15 mouse cellular contexts compared by ENCODE assay signal in genomic region chr1:45700893-45701292, GRCm38 (mm10).
DNase-seq lines count a peak whose midpoint lies in the region; ATAC-seq lines count a peak whose summit lies in the region.
"Had no signal": no experiment of that assay in that cellular context is flagged by ENCODE, and none has a peak within 500 bp of the region (broad histone marks: within the 10 kb centered on the region; RNA-seq: fewer than 3 reads in every experiment).

No protein-coding gene starts in this region.

- H3K4me3 ChIP-seq in embryonic facial prominence, embryonic 14.5 days (ENCODE audit: low read depth, low read length) = no peak overlapping the region
- no peak overlapping the region for H3K4me3 ChIP-seq in embryonic facial prominence, embryonic 10.5 days
- H3K4me3 ChIP-seq in limb, embryonic 13.5 days = no peak overlapping the region
- no peak overlapping the region for H3K4me3 ChIP-seq in limb, embryonic 10.5 days
- H3K4me3 ChIP-seq in neural tube, embryonic 15.5 days (replicated peaks) = no peak overlapping the region
- H3K4me3 ChIP-seq: embryonic facial prominence, embryonic 12.5 days; hindbrain, embryonic 10.5 days; liver, embryonic 15.5 days had no signal

- no peaks in the 10 kb centered on the region for H3K27me3 ChIP-seq in embryonic facial prominence, embryonic 14.5 days (replicated peaks; ENCODE audit: control insufficient read depth, insufficient read depth, low read length)
- no peaks in the 10 kb centered on the region for H3K27me3 ChIP-seq in embryonic facial prominence, embryonic 10.5 days (replicated peaks; ENCODE audit: low read depth, poor library complexity, severe bottlenecking)
- H3K27me3 ChIP-seq in limb, embryonic 13.5 days = no peaks in the 10 kb centered on the region
- no peaks in the 10 kb centered on the region for H3K27me3 ChIP-seq in limb, embryonic 10.5 days (ENCODE audit: low read depth, poor library complexity, severe bottlenecking)
- H3K27me3 ChIP-seq in neural tube, embryonic 15.5 days (replicated peaks) = no peaks in the 10 kb centered on the region
- H3K27me3 ChIP-seq: embryonic facial prominence, embryonic 12.5 days; liver, embryonic 15.5 days had no signal

- WGBS in embryonic facial prominence, embryonic 14.5 days = 49% methylated on average over 1 of the region's 1 CpGs
- WGBS in embryonic facial prominence, embryonic 10.5 days = 65% methylated on average over 1 of the region's 1 CpGs
- 32% methylated on average over 1 of the region's 1 CpGs for WGBS in limb, embryonic 13.5 days
- WGBS in limb, embryonic 10.5 days = 74% methylated on average over 1 of the region's 1 CpGs
- 64% methylated on average over 1 of the region's 1 CpGs for WGBS in neural tube, embryonic 15.5 days

- DNase-seq in embryonic facial prominence, embryonic 14.5 days (ENCODE audit: low spot score) = peak; percentile 35
- no peak for DNase-seq in embryonic facial prominence, embryonic 10.5 days (ENCODE audit: low spot score)
- DNase-seq in limb, embryonic 10.5 days (ENCODE audit: low spot score) = no peak
- peak; percentile 22 for DNase-seq in NIH3T3 (ENCODE audit: low read depth)
- peak; percentile 71 to 73 for DNase-seq in heart, postnatal 10 days
- no peak for DNase-seq in kidney, adult 9 months
- DNase-seq: gastrocnemius, postnatal 10 days; kidney, adult 8-10 months; right cerebral cortex, postnatal 4 days; thymus, adult 2 months had no signal

- H3K27ac ChIP-seq in embryonic facial prominence, embryonic 14.5 days (replicated peaks; ENCODE audit: low read depth, low read length) = no peak overlapping the region
- H3K27ac ChIP-seq in embryonic facial prominence, embryonic 10.5 days (replicated peaks) = no peak overlapping the region
- peak overlapping the region; percentile 61; the same call in 1 of the 2 replicates for H3K27ac ChIP-seq in limb, embryonic 13.5 days
- H3K27ac ChIP-seq in limb, embryonic 10.5 days = no peak overlapping the region
- H3K27ac ChIP-seq in neural tube, embryonic 15.5 days (replicated peaks) = no peak overlapping the region
- H3K27ac ChIP-seq: embryonic facial prominence, embryonic 12.5 days; hindbrain, embryonic 10.5 days; liver, embryonic 15.5 days had no signal

- H3K4me1 ChIP-seq in embryonic facial prominence, embryonic 14.5 days (ENCODE audit: control insufficient read depth, insufficient read depth, low read length) = no peaks in the 10 kb centered on the region
- no peaks in the 10 kb centered on the region for H3K4me1 ChIP-seq in embryonic facial prominence, embryonic 10.5 days
- no peaks in the 10 kb centered on the region for H3K4me1 ChIP-seq in limb, embryonic 13.5 days
- H3K4me1 ChIP-seq in limb, embryonic 10.5 days = no peaks in the 10 kb centered on the region
- H3K4me1 ChIP-seq in neural tube, embryonic 15.5 days = no peaks in the 10 kb centered on the region
- H3K4me1 ChIP-seq: embryonic facial prominence, embryonic 12.5 days; hindbrain, embryonic 10.5 days; liver, embryonic 15.5 days had no signal

- no peak overlapping the region for H3K9ac ChIP-seq in embryonic facial prominence, embryonic 14.5 days (ENCODE audit: low read depth, low read length)
- H3K9ac ChIP-seq in limb, embryonic 13.5 days = no peak overlapping the region
- no peak overlapping the region for H3K9ac ChIP-seq in neural tube, embryonic 15.5 days (replicated peaks)
- H3K9ac ChIP-seq: embryonic facial prominence, embryonic 12.5 days; liver, embryonic 15.5 days had no signal

- H3K9me3 ChIP-seq in embryonic facial prominence, embryonic 14.5 days (ENCODE audit: control insufficient read depth, low read length) = no peaks in the 10 kb centered on the region
- H3K9me3 ChIP-seq in embryonic facial prominence, embryonic 10.5 days = no peaks in the 10 kb centered on the region
- H3K9me3 ChIP-seq in limb, embryonic 13.5 days = no peaks in the 10 kb centered on the region
- no peaks in the 10 kb centered on the region for H3K9me3 ChIP-seq in limb, embryonic 10.5 days (replicated peaks)
- H3K9me3 ChIP-seq in neural tube, embryonic 15.5 days (replicated peaks) = no peaks in the 10 kb centered on the region
- H3K9me3 ChIP-seq: embryonic facial prominence, embryonic 12.5 days; hindbrain, embryonic 10.5 days; liver, embryonic 15.5 days had no signal

- no peaks in the 10 kb centered on the region for H3K36me3 ChIP-seq in embryonic facial prominence, embryonic 14.5 days (ENCODE audit: control insufficient read depth, insufficient read depth, low read length)
- H3K36me3 ChIP-seq in embryonic facial prominence, embryonic 10.5 days (replicated peaks) = no peaks in the 10 kb centered on the region
- H3K36me3 ChIP-seq in limb, embryonic 13.5 days = no peaks in the 10 kb centered on the region
- H3K36me3 ChIP-seq in limb, embryonic 10.5 days = no peaks in the 10 kb centered on the region
- H3K36me3 ChIP-seq in neural tube, embryonic 15.5 days = no peaks in the 10 kb centered on the region
- H3K36me3 ChIP-seq: embryonic facial prominence, embryonic 12.5 days; hindbrain, embryonic 10.5 days; liver, embryonic 15.5 days had no signal

- no peak for ATAC-seq in embryonic facial prominence, embryonic 14.5 days (ENCODE audit: low read depth)
- ATAC-seq in limb, embryonic 13.5 days (ENCODE audit: low FRiP score, low read depth) = peak; percentile 77
- ATAC-seq in neural tube, embryonic 15.5 days (ENCODE audit: low FRiP score) = no peak

- no peak overlapping the region for H3K4me2 ChIP-seq in embryonic facial prominence, embryonic 14.5 days (ENCODE audit: low read depth, low read length)
- no peak overlapping the region for H3K4me2 ChIP-seq in limb, embryonic 13.5 days (replicated peaks)
- no peak overlapping the region for H3K4me2 ChIP-seq in neural tube, embryonic 15.5 days
- H3K4me2 ChIP-seq: embryonic facial prominence, embryonic 12.5 days; liver, embryonic 15.5 days had no signal

- intact Hi-C loops in heart, postnatal 10 days (cut with DNase I) = no loop called here

Comparison
In these comparisons a context has a peak if more than half of its experiments do, and no peak if none do; other contexts are left out.
1. DNase-seq: peak in embryonic facial prominence, embryonic 14.5 days (single experiment), NIH3T3 (single experiment) and heart, postnatal 10 days (2 of 2); none in embryonic facial prominence, embryonic 10.5 days (single experiment), limb, embryonic 10.5 days (single experiment) and kidney, adult 9 months (single experiment).